Mouse (Mus musculus) heart, embryonic 12.5 days (tissue): ENCODE results near the gene Polr3f. TPM values are rescaled to one million over a fixed set of nuclear protein-coding genes. Genes with fewer than 3 reads are reported as not detected.

Source experiments
- ATAC-seq: fragments of 200-750 bp; cut with Nextera tagmentation; 2 replicates; pipeline ENCODE4 v1.8.0; 2017; ENCODE audit warnings: moderate TSS enrichment, moderate library complexity; ENCODE audit not compliant: insufficient number of reproducible peaks, low FRiP score
- H3K27ac ChIP-seq: fragments of 300-500 bp; sonication (generic); 2 replicates; pipeline ENCODE4 v1.5.1; 2016; ENCODE audit warnings: mild to moderate bottlenecking, moderate library complexity; ENCODE audit not compliant: poor library complexity, severe bottlenecking
- H3K27me3 ChIP-seq: fragments of 300-500 bp; sonication (generic); replicated peaks from 2 replicates; pipeline ENCODE4 v1.6.1; 2016; ENCODE audit warnings: mild to moderate bottlenecking, moderate library complexity
- H3K36me3 ChIP-seq: fragments of 300-500 bp; sonication (generic); 2 replicates; pipeline ENCODE4 v1.6.1; 2016; ENCODE audit warnings: mild to moderate bottlenecking, moderate library complexity
- H3K4me1 ChIP-seq: fragments of 300-500 bp; sonication (generic); replicated peaks from 2 replicates; pipeline ENCODE4 v1.6.1; 2016; ENCODE audit warnings: mild to moderate bottlenecking
- H3K4me2 ChIP-seq: fragments of 300-500 bp; sonication (generic); 2 replicates; pipeline ENCODE4 v1.6.1; 2016; ENCODE audit warnings: mild to moderate bottlenecking, moderate library complexity
- H3K4me3 ChIP-seq: fragments of 300-500 bp; sonication (generic); 2 replicates; pipeline ENCODE4 v1.5.1; 2016; ENCODE audit warnings: mild to moderate bottlenecking
- H3K9ac ChIP-seq: fragments of 300-500 bp; sonication (generic); 2 replicates; pipeline ENCODE4 v1.6.1; 2016; ENCODE audit warnings: mild to moderate bottlenecking, moderate library complexity
- H3K9me3 ChIP-seq: fragments of 300-500 bp; sonication (generic); replicated peaks from 2 replicates; pipeline ENCODE4 v1.6.1; 2016; ENCODE audit warnings: mild to moderate bottlenecking, moderate library complexity
- WGBS: fragments of 180-500 bp; shearing (Covaris S2); methylation state at CpG from one replicate; pipeline ENCODE4 v1.1.7; 2016; 5-methylcytosine and 5-hydroxymethylcytosine counted together
- polyA plus RNA-seq: library from polyadenylated mRNA; unstranded; fragments of >200 nt; fragmentation: Nextera tagmentation; extraction: Ambion mirVana; gene quantifications from 2 replicates; pipeline ENCODE4 v1.2.1, GENCODE M21; 2016

Gene Polr3f
- polyA plus RNA-seq, 1 experiment from 2014 or later, result 19.6 TPM

DNA sequence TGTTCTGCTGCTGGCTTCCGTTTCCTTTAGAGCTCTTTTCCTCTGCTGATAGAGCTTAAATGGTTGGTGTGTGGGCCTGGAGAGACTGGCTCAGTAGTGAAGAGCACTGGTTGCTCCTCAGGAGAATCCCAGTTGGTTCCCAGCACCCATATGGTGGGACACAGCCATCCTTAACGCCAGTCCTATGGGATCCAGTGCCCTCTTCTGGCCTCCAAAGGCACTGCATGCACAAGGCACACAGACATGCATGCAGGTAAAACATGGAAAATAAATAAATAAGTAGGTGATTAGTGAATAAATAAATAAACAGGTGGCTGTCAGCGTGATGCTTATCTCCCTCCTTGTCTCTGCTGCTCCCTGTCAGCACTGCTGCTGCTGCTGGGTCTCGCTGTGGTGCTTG lies 61.2 kb downstream of the Polr3f start:
- Histone ChIP-seq H3K27me3 (no peaks in the 10 kb centered on the region), H3K4me1 (no peaks in the 10 kb centered on the region), H3K4me2 (no peak overlapping the region), H3K9ac (no peak overlapping the region), H3K27ac (no peak overlapping the region), H3K4me3 (no peak overlapping the region), H3K36me3 (peaks cover 61% of the 10 kb centered on the region), H3K9me3 (peaks cover 4% of the 10 kb centered on the region)
- 74% methylated on average over 4 of the region's 4 CpGs for WGBS
- ATAC-seq, result no peak

Other genes starting within 250 kb of the Polr3f start
- gene Ovol2, start 195.6 kb upstream of the Polr3f start, polyA plus RNA-seq, result 0.12 and 0.20 TPM in 2 replicates
- 27.3 and 27.5 TPM in 2 replicates for gene Kat14, start 158.7 kb upstream of the Polr3f start, polyA plus RNA-seq
- 0.90 and 3.8 TPM in 2 replicates for gene Pet117, start 158.7 kb upstream of the Polr3f start, polyA plus RNA-seq
- 0.88 and 1.3 TPM in 2 replicates for gene Dzank1, start 304 bp upstream of the Polr3f start, polyA plus RNA-seq
- gene Rbbp9, start 23.2 kb downstream of the Polr3f start, polyA plus RNA-seq, result 35.8 and 38.0 TPM in 2 replicates
- 49.8 and 50.6 TPM in 2 replicates for gene Sec23b, start 28.5 kb downstream of the Polr3f start, polyA plus RNA-seq
- gene Smim26, start 66.3 kb downstream of the Polr3f start, polyA plus RNA-seq, result 54.8 and 57.1 TPM in 2 replicates
- gene Dtd1, start 72.2 kb downstream of the Polr3f start, polyA plus RNA-seq, result 30.5 and 31.2 TPM in 2 replicates